Mouse (Mus musculus) mature B cell (primary cell): ENCODE results near the gene Ptprm.

ENCODE experiments used
- in situ Hi-C: fragments of 300-500 bp; cut with MboI; formaldehyde crosslinking; loops from 2 replicates; pipeline ENCODE4 v1.14.3; 2019

The Ptprm gene

DNA sequence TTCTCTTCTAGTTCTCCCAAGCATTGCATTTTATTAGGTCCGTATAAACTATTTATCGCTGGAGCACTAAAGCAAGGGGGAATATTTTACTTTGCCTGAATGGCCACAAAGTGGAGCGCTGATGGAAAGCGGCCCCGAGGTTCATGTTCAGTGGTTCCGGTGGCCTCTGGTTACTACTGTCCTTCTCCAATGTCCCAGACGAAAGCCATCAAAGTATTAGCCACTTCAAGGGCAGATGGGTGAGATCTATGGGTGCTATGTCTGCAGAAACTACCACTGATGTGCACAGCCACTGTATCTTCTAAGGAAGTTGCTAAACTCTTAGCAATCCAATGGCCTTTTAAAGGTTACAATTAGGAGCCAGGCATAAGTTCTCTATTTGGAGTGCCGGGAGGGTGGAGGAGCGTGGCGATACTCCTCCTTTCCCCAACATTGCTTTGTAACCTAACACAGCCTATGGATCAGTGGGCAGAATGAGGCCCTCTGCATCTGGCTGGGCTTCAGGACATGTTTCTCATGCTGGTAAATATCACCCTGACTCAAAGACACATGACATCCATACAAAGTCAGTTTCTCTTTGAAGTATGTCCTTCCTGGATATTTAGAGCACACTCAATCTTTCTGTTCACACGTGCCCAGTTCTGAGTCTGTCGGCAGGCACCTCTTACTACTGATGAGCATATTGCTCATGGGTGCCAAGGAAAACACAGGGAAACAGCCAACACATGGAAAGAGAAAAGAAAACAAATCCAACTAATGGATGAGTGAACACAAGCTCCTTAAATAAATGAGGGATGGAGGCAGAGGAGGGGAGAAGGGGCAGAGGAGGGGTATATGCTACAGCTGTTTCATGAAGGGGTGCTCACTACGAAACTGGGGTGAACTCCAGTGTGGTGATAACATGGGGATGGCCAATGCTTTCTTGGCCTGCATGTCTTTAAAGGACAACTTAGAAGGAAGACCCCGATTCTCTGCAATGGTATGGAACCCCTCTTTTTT lies 584.6 kb downstream of the Ptprm start:
- in situ Hi-C loops: no loop called here

DNA sequence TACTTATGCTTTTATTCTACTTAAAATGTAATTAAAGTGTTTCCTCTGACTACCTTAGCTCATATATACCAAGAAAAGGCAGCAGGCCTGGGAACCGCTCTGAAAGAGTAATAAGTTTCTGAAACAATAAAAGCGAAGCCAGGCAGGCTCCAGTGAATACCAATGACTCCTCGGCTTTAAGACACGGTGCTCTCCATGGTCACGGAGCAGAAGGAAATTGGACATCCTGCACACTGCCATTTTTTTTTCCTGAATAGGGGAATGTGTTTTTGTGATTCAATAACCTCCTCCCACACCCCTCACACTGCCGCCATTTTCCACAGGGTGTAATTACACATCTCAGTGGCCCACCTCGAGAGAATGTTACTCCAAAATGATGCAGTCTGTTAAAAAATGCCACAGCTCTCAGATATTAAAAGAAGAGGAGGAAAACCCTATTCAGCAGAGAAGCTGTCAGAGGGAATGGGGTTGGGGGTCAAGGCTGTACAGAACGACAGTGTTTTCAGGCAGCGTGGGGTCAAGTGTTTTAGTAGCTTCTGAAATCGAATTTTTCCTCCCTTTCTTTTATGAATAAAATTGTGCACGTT lies 585.5 kb downstream of the Ptprm start:
- in situ Hi-C loops: no loop called here

DNA sequence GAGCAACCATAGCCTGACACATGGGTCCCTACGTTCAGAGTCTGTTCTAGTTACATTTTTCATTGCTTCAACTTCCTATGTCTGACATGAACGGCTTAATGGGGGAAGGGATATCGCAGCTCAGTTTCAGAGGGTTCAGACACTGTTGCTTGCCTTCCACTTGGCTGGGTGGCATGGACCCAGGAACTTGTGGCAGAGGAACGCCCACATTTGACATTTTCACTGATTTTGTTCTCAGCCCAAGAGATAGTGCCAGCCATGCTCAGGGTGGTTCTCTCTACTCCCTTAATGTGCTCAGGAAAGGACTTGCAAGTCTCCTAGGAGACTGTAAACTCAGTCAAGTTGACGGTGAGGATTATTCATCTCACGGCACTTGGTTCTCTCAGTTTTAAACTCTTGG lies 588.1 kb downstream of the Ptprm start:
- in situ Hi-C loops: no loop called here

DNA sequence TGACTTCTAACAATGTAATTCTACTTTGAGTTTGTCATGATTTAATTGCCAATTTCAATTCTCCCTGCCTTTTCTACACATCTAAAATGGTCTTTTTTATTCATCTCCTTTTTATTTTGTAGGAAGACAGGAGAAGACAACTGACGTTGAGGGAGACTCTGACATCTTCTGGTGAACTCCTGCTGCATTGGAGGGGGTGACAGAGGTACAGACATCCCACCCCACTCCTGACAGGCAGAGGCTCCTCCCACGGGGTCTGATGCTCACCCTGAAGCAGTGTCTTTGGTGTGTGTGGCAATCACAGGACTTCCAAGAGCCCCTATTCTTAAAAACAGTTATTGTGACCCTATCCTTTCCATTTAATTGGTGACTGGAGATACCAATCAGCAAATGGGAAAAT lies 589.8 kb downstream of the Ptprm start:
- in situ Hi-C loops: no loop called here

DNA sequence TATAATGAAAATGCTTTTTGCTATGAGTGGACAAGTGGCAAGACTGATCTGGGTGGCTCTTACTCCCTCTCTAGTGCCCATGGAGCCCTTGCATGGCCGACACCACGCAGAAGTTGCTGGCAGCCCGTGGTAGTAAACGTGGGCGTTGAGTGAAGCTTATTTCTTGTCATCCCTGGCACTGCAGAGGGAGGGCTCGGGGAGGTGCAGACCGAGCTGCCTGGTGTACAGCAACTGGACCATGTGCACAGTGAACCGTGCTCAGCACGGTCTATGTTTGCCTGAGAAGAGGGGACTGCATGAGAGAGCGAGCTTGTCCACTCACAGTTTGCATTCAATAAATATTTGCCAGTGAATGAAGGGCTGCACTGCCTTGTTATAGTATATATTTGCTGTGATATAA lies 591.5 kb downstream of the Ptprm start:
- in situ Hi-C loops: no loop called here

DNA sequence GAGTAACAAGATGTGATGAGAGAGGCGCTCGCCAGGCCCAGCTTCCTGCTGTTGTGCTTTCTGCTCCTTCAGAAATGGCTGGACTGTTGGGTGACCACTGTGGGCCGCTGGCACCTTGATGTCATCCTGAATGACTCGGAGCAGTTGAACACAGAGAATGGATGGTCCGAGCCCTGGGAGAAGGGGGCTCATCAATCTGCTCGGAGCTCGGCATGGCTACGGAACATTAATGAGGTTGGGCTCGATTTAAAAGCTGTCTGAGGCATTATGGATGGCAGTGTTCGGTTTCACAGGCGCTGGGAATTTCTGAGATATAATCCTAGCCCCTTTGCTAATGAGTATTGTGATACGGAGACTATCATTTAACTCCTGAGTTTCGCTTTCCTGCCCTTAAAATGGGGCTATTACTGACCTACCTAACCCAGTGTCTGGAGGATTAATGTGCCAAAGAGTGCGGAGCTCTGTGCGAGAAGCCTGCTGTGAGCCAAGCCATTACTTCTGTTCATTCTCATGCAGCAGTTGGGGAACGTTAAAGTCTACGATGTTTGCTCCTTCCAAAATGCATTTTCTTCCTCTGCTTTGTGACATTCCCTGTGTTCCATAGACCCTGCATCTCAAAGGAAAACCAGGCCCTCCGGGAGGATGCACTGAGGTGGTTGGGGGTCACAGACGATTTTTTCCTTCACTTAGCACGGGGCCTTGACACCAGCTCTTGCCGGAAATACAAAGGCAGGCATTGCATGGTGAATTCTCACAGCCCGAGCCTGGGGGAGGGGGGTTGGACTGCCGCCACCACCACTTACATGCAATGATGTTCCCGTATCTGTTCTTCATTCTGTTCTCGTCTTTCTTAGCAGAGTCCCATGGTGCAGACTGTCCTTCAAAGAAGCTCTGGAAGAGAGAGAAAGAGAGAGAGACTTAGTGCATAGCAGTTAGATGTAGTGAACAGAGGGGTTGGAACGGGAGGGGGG lies 592.6 kb downstream of the Ptprm start:
- in situ Hi-C loops: no loop called here

DNA sequence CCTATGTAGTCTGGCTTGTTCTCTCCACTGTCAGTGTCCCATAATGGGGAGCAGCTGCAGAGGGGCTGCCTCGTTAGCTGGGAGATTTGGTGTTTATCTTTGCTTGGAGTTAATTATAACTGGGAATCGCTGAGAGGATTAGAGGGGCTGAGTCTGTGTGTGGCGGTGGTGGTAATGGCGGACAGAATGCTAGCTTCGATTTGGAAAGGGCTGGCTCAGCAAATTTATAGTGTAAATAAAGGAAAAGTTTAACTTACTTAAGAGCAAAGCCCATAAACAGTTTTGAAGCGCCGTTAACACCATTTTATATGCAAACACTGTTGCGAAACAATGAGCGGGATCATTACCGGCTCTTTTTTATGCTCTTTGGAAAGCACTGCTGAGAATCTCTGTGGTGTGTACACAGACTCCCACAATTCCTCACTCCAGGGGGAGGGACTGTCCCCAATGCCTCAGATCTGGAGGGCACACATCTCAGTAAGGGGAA lies 597.2 kb downstream of the Ptprm start:
- in situ Hi-C loops: no loop called here

DNA sequence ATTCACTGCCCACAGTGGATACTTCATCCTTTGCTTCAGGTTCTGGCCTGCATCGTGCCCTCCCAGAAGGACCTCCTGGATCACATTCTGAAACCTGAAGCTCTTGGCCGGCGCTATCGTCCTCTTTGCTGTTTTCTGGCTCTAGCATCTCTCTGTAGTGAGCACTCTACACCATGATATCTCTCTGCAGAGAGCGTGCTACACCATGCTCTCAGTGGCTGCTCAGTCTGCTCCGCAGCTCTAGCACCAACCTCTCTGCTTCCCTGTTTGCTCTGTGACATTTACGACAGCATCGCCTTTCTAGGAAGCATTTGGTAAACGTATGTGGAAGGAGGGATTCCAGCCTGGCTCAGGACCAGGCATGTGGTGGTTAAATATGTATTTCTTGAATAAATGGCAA lies 597.8 kb downstream of the Ptprm start:
- in situ Hi-C loops: no loop called here

DNA sequence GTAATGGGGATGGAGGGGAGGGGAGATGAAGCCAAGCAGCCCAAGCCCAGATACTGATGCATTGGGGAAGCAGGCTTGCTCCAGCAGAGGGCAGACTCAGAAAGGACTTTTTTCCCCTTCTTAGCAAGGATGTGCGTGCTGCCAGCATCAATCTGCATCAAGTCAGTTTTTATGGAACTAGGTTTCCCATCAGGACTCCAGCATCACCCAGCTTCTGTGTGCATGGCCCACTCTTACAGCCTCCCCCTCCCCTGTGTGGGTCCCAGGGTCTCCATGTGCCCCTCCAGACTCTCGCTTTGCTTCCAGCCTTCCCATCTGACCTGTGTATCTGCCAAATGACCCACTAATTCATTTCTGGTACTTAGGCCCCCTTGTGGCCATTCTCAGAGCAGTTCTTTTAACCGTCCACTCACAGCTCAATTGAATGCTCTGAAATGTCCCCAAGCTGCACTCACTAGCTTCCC lies 599.0 kb downstream of the Ptprm start:
- in situ Hi-C loops: no loop called here

DNA sequence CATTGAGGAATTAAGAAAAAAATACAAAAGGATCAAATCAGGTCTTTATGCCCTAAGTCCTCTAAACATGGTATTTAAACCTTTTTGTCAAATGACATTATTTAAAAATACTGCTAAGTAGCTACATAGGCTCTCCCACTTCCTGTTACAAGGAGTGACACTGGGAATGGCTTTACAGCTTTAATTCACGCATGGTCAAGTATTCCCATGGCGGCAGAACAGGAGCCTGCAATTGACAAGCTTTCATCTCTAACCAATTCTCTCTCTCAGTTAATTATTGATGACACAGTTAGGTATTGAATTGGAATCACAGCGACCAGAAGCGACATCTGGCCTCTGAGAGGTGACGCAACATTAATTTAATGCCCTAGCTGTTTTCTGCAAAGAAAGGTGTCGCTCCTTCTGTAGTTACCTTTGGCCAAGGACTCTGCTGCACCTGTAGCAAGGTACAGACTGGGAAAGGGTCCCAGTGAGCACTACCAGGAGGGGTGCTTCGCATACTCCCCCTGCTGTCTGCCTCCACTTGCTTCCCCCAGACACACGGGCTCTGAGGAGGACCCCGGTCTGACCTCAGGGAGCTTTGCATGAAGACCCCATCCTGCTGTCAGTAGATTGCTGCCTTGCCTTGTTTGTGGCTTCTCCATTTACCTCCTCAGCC lies 599.9 kb downstream of the Ptprm start:
- in situ Hi-C loops: no loop called here

- in situ Hi-C loops: no loop called here
Observed at GRCm38 (mm10) chr17:66751746-66752145, 602.5 kb downstream of the Ptprm start.

DNA sequence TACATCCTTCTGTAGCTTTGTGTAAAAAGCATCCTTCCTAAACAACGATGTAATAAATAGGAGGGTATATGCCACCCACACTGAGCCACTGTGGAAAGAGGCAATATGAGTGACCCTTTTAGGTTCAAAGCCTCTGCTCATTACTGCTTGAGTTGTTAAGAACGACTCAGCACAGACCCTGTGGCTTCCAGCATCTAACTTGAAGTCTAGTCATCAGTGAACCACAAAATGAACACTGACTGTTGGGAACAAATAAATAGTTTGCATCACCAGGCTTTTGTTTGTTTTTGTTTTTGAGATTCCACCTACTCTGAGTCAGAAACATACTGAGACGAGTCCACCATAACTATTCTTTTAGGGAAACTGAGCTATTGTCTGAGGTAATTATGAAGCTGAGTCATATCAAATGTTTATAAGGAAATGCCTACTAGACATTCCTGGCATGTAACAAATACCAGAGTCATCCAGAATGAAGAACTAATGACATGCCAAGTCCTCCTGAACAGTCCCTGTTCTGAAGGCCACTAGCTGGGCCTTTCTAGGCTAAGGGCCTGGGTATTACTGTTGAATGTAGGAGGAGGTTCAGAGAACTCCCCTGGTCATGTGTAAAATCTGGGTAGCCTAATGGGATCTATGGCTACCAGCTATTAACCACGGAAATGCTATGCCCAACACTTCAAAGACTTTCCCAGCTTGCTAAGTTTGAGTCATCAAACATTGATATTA lies 603.6 kb downstream of the Ptprm start:
- in situ Hi-C loops: no loop called here

- in situ Hi-C loops: no loop called here
Observed at GRCm38 (mm10) chr17:66749976-66750375, 604.3 kb downstream of the Ptprm start.

GRCm38 (mm10) chr17:66746506-66746905 lies 607.8 kb downstream of the Ptprm start:
- in situ Hi-C loops: no loop called here

- in situ Hi-C loops: no loop called here
Observed at GRCm38 (mm10) chr17:66743321-66743720, 610.9 kb downstream of the Ptprm start.

- in situ Hi-C loops: no loop called here
Observed at GRCm38 (mm10) chr17:66738779-66739345, 615.4 kb downstream of the Ptprm start.

DNA sequence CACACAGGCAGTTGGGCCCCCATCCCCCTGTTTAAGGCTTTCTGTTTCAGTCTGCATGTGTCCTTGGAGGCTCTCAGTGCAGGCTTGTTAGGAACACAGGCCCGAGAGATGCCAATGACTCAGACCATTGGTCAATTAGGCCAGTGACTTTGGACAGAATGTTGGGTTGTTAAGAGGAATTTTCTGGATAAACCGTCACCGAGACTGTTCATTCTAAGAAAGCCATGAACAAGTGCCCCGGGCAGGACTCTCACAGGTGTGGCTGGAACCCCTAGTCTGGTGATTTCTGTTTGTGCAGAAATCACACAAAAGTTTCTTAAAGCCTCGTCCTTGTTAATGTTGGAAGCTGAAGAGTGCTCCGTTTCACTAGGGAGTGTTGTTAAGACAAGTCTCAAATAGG lies 615.9 kb downstream of the Ptprm start:
- in situ Hi-C loops: no loop called here

DNA sequence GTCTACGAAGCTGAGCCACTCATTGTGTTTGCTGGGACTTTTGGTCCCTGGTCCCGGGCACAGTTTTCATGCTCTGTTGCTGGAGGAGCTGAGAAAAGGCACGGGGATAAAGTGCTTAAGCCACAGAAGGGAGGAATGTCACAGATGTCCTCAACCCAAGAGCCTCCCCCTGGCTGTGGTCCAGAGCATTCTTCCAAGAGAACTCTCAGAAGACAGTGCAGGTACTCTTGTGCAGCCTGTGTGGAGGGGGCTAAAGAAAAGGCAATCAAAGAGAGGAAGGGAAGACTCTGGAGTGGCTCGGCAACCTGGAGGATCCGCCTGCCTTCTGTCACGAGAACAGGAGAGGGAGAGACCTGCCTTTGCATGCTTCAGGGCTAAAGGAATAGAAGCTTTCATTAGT lies 617.8 kb downstream of the Ptprm start:
- in situ Hi-C loops: no loop called here

- in situ Hi-C loops: no loop called here
Observed at GRCm38 (mm10) chr17:66733541-66733940, 620.7 kb downstream of the Ptprm start.

DNA sequence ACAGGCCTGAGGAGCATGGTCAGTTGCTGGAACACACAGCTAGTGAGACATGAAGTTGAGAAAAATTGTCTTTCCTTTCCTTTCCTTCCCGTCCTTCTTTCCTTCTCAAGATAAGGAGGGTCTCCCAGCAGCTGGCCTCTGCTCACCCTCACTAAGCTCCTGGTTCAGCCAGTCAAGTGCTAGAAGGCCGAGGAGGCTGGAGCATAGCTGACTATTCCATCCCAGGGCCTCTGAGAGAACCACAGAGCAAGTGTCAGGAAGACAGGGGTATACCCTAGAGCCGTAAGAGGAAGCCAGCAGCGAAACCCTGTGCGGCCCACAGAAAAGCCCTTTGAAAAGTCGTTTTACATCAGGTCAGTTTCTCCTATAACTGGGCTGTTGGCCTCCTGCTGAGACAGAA lies 624.3 kb downstream of the Ptprm start:
- in situ Hi-C loops: no loop called here
